11 mouse cellular contexts compared by ENCODE assay signal in the genomic region with DNA sequence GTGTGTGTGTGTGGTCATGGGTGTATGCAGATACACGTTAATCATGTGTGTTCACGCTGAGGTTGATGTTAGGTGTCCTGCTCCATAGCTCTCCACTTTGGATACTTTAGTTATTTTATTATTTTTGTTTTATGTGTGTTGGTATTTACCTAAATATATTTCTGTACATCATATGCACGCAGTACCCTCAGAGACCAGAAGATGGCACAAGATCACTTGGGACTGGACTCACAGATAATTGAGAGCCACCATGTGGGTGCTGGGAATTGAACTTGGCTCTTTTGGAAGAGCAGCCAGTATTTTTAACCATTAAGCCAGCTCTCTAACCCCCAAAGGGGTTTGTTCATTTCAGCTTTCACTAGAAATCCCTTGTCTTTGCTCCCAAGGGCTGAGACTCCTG. TPM values are rescaled to one million over a fixed set of nuclear protein-coding genes. Genes with fewer than 3 reads are reported as not detected.
DNase-seq lines count a peak whose midpoint lies in the region; ATAC-seq lines count a peak whose summit lies in the region.
"Had no signal": no experiment of that assay in that cellular context is flagged by ENCODE, and none has a peak within 500 bp of the region (broad histone marks: within the 10 kb centered on the region; RNA-seq: fewer than 3 reads in every experiment).

No protein-coding gene starts in this region.

- H3K4me3 ChIP-seq in neural tube, embryonic 11.5 days (ENCODE audit: low read depth, low read length) = no peak overlapping the region
- H3K4me3 ChIP-seq in neural tube, embryonic 15.5 days (replicated peaks) = no peak overlapping the region
- H3K4me3 ChIP-seq: embryonic facial prominence, embryonic 15.5 days; hindbrain, embryonic 15.5 days; lung, embryonic 15.5 days had no signal

- H3K9ac ChIP-seq in neural tube, embryonic 11.5 days (ENCODE audit: low read length) = no peak overlapping the region
- no peak overlapping the region for H3K9ac ChIP-seq in neural tube, embryonic 15.5 days (replicated peaks)
- H3K9ac ChIP-seq: embryonic facial prominence, embryonic 15.5 days; hindbrain, embryonic 15.5 days; lung, embryonic 15.5 days had no signal

- peaks cover 9% of the 10 kb centered on the region; the same call in 1 of the 2 replicates for H3K4me1 ChIP-seq in neural tube, embryonic 11.5 days (ENCODE audit: control insufficient read depth, insufficient read depth, low read length)
- H3K4me1 ChIP-seq in neural tube, embryonic 15.5 days = peaks cover 8% of the 10 kb centered on the region
- H3K4me1 ChIP-seq: lung, embryonic 15.5 days had no signal

- no peak overlapping the region for H3K27ac ChIP-seq in neural tube, embryonic 11.5 days (ENCODE audit: low read depth, low read length)
- no peak overlapping the region for H3K27ac ChIP-seq in neural tube, embryonic 15.5 days (replicated peaks)
- H3K27ac ChIP-seq: embryonic facial prominence, embryonic 15.5 days; hindbrain, embryonic 15.5 days; lung, embryonic 15.5 days had no signal

- DNase-seq in heart, postnatal 4 days = peak; percentile 27
- DNase-seq in heart, adult 8-10 months (ENCODE audit: low spot score) = no peak
- peak; percentile 28 for DNase-seq in neural tube, embryonic 11.5 days (ENCODE audit: low spot score)
- DNase-seq in induced T-regulatory cell, adult 2 months (ENCODE audit: low read depth) = peak; percentile 68
- peak; percentile 66 for DNase-seq in thymus, postnatal 4 days
- no peak for DNase-seq in left cerebral cortex, adult 9 months (ENCODE audit: low spot score in 2 of 2)
- DNase-seq in heart, adult 11 months = no peak

- H3K9me3 ChIP-seq in neural tube, embryonic 11.5 days (ENCODE audit: control insufficient read depth, low read length) = no peaks in the 10 kb centered on the region
- no peaks in the 10 kb centered on the region for H3K9me3 ChIP-seq in neural tube, embryonic 15.5 days (replicated peaks)
- H3K9me3 ChIP-seq: embryonic facial prominence, embryonic 15.5 days; hindbrain, embryonic 15.5 days; lung, embryonic 15.5 days had no signal

- H3K4me2 ChIP-seq in neural tube, embryonic 11.5 days (ENCODE audit: low read depth) = no peak overlapping the region
- no peak overlapping the region for H3K4me2 ChIP-seq in neural tube, embryonic 15.5 days
- H3K4me2 ChIP-seq: embryonic facial prominence, embryonic 15.5 days; hindbrain, embryonic 15.5 days; lung, embryonic 15.5 days had no signal

- 95% methylated on average over 3 of the region's 3 CpGs for WGBS in neural tube, embryonic 11.5 days
- 93% methylated on average over 3 of the region's 3 CpGs for WGBS in neural tube, embryonic 15.5 days

- no peak for ATAC-seq in neural tube, embryonic 11.5 days (ENCODE audit: insufficient read depth, low FRiP score, low TSS enrichment)
- no peak for ATAC-seq in neural tube, embryonic 15.5 days (ENCODE audit: low FRiP score)

- H3K27me3 ChIP-seq in neural tube, embryonic 11.5 days (ENCODE audit: control insufficient read depth, insufficient read depth, low read length) = no peaks in the 10 kb centered on the region
- H3K27me3 ChIP-seq in neural tube, embryonic 15.5 days (replicated peaks) = no peaks in the 10 kb centered on the region
- H3K27me3 ChIP-seq: embryonic facial prominence, embryonic 15.5 days; hindbrain, embryonic 15.5 days; lung, embryonic 15.5 days had no signal

- H3K36me3 ChIP-seq in neural tube, embryonic 11.5 days (ENCODE audit: control insufficient read depth, insufficient read depth, low read length) = no peaks in the 10 kb centered on the region
- H3K36me3 ChIP-seq in neural tube, embryonic 15.5 days = peaks cover 10% of the 10 kb centered on the region; the same call in 1 of the 2 replicates
- H3K36me3 ChIP-seq: lung, embryonic 15.5 days had no signal

RNA-seq across cellular contexts. Expression of a gene that starts 48.1 kb away (rescaled TPM):
- total RNA-seq in heart, postnatal 4 days (2021) = 10 to 100 TPM; 41.6 to 43.1 TPM
- total RNA-seq in heart, adult 8-10 months (2022) = 10 to 100 TPM; 25.7 to 29.2 (median 27.6) TPM
- 32.8 and 34.6 TPM in 2 replicates for polyA plus RNA-seq in neural tube, embryonic 11.5 days (2014; fragmentation: Nextera tagmentation; extraction: Ambion mirVana)
- polyA plus RNA-seq in neural tube, embryonic 15.5 days (2015; fragmentation: Nextera tagmentation; extraction: Ambion mirVana) = 20.5 and 26.7 TPM in 2 replicates

Comparison
In these comparisons a context has a peak if more than half of its experiments do, and no peak if none do; other contexts are left out.
1. DNase-seq: peak in heart, postnatal 4 days (single experiment), neural tube, embryonic 11.5 days (single experiment), induced T-regulatory cell, adult 2 months (single experiment) and thymus, postnatal 4 days (single experiment); none in heart, adult 8-10 months (single experiment), left cerebral cortex, adult 9 months (0 of 2) and heart, adult 11 months (single experiment).